Mouse (Mus musculus) ES-Bruce4 (cell line): ENCODE measurements around the gene Map3k19. TPM values are rescaled to one million over a fixed set of nuclear protein-coding genes. Genes with fewer than 3 reads are reported as not detected.
A peak's percentile ranks its signal among the peaks of the same experiment; 100 is the strongest.

Experiments used
- H3K27ac ChIP-seq: 2 replicates; pipeline ENCODE4 v1.5.1; 2012; ENCODE audit warnings: low read length, inconsistent platforms; ENCODE audit not compliant: insufficient read depth
- H3K27me3 ChIP-seq: 2 replicates; pipeline ENCODE4 v1.6.1; 2012; ENCODE audit warnings: mild to moderate bottlenecking, low read length, inconsistent platforms; ENCODE audit not compliant: control insufficient read depth, poor library complexity, insufficient read depth, severe bottlenecking
- H3K36me3 ChIP-seq: 2 replicates; pipeline ENCODE4 v1.6.1; 2012; ENCODE audit warnings: inconsistent platforms, mild to moderate bottlenecking, low read length, moderate library complexity; ENCODE audit not compliant: control insufficient read depth, poor library complexity, insufficient read depth, severe bottlenecking
- H3K4me1 ChIP-seq: one replicate; pipeline ENCODE4 v1.8.1; 2011; ENCODE audit warnings: low read length; ENCODE audit not compliant: control insufficient read depth, insufficient read depth
- H3K4me3 ChIP-seq: 2 replicates; pipeline ENCODE4 v1.5.1; 2011; ENCODE audit warnings: low read depth, mild to moderate bottlenecking, low read length
- H3K9ac ChIP-seq: 2 replicates; pipeline ENCODE4 v1.6.1; 2012; ENCODE audit warnings: low read depth, mild to moderate bottlenecking, inconsistent platforms; ENCODE audit not compliant: poor library complexity, severe bottlenecking
- H3K9me3 ChIP-seq: replicated peaks from 2 replicates; pipeline ENCODE4 v1.6.1; 2012; ENCODE audit warnings: mild to moderate bottlenecking, low read length, inconsistent platforms; ENCODE audit not compliant: control insufficient read depth, poor library complexity, insufficient read depth, severe bottlenecking
- CTCF ChIP-seq: IDR thresholded peaks from one replicate; pipeline ENCODE4 v1.8.1; 2011; ENCODE audit warnings: low read depth, low read length
- EP300 ChIP-seq: IDR thresholded peaks from 2 replicates; pipeline ENCODE4 v1.6.1; 2011; ENCODE audit warnings: low read depth, low read length; ENCODE audit not compliant: insufficient read depth
- POLR2A ChIP-seq: IDR thresholded peaks from one replicate; pipeline ENCODE4 v1.8.1; 2011; ENCODE audit warnings: low read length; ENCODE audit not compliant: insufficient read depth
- polyA plus RNA-seq: library from polyadenylated mRNA; stranded (reverse); fragments of >200 nt; gene quantifications from 2 replicates; pipeline ENCODE4 v1.2.4, GENCODE M21; 2011; ENCODE audit warnings: low read depth; ENCODE audit not compliant: missing spikeins, insufficient read depth, insufficient read length

Gene Map3k19
- polyA plus RNA-seq, 1 experiment: not detected

GRCm38 (mm10) chr1:127780142-127780541 lies 74.7 kb downstream of the Map3k19 start:
- H3K4me3 ChIP-seq: no peak overlapping the region
- no peak overlapping the region for H3K27ac ChIP-seq
- TF ChIP-seq CTCF (no peak), EP300 (no peak), POLR2A (no peak)
- peaks cover 15% of the 10 kb centered on the region for H3K36me3 ChIP-seq
- H3K9ac ChIP-seq: no peak overlapping the region
- H3K27me3 ChIP-seq: no peaks in the 10 kb centered on the region
- no peaks in the 10 kb centered on the region for H3K9me3 ChIP-seq
- peaks cover 2% of the 10 kb centered on the region for H3K4me1 ChIP-seq

- H3K4me3 ChIP-seq: no peak overlapping the region
- H3K9ac ChIP-seq: no peak overlapping the region
- H3K27me3 ChIP-seq: no peaks in the 10 kb centered on the region
- H3K27ac ChIP-seq: no peak overlapping the region
- H3K4me1 ChIP-seq: peaks cover 2% of the 10 kb centered on the region
- H3K9me3 ChIP-seq: no peaks in the 10 kb centered on the region
- H3K36me3 ChIP-seq: peaks cover 15% of the 10 kb centered on the region
- TF ChIP-seq EP300: no peak
- TF ChIP-seq CTCF: no peak
- no peak for TF ChIP-seq POLR2A
Observed at GRCm38 (mm10) chr1:127778611-127779010, 76.2 kb downstream of the Map3k19 start.

GRCm38 (mm10) chr1:127776246-127776645 lies 78.6 kb downstream of the Map3k19 start:
- TF ChIP-seq EP300 (no peak), CTCF (no peak), POLR2A (no peak)
- Histone ChIP-seq H3K9ac (no peak overlapping the region; the same call in 1 of the 2 replicates), H3K9me3 (no peaks in the 10 kb centered on the region), H3K27me3 (no peaks in the 10 kb centered on the region), H3K4me3 (no peak overlapping the region), H3K36me3 (peaks cover 17% of the 10 kb centered on the region), H3K27ac (no peak overlapping the region; the same call in 1 of the 2 replicates), H3K4me1 (peaks cover 2% of the 10 kb centered on the region)

- peak overlapping the region; percentile 97 for H3K4me3 ChIP-seq
- H3K36me3 ChIP-seq: peaks cover 14% of the 10 kb centered on the region
- H3K27me3 ChIP-seq: no peaks in the 10 kb centered on the region
- no peaks in the 10 kb centered on the region for H3K9me3 ChIP-seq
- peak overlapping the region; percentile 99 for H3K9ac ChIP-seq
- TF ChIP-seq POLR2A (no peak), CTCF (no peak), EP300 (no peak)
- no peak overlapping the region for H3K27ac ChIP-seq
- peaks cover 2% of the 10 kb centered on the region for H3K4me1 ChIP-seq
Observed at GRCm38 (mm10) chr1:127775206-127775720, 79.6 kb downstream of the Map3k19 start.

GRCm38 (mm10) chr1:127774501-127774880 lies 80.3 kb downstream of the Map3k19 start:
- Histone ChIP-seq H3K4me3 (peak overlapping the region; percentile 97), H3K9me3 (no peaks in the 10 kb centered on the region), H3K27me3 (no peaks in the 10 kb centered on the region), H3K27ac (peak overlapping the region; percentile 17; the same call in 1 of the 2 replicates), H3K9ac (peak overlapping the region; percentile 99), H3K4me1 (peaks cover 2% of the 10 kb centered on the region), H3K36me3 (peaks cover 11% of the 10 kb centered on the region)
- no peak for TF ChIP-seq EP300
- TF ChIP-seq CTCF: no peak
- TF ChIP-seq POLR2A: no peak

GRCm38 (mm10) chr1:127773803-127774500 lies 80.9 kb downstream of the Map3k19 start, which contains the start of gene Ccnt2:
Ccnt2 (plus strand) TSS chr1:127774164.
- peak within 1 kb of the TSS; percentile 100 for H3K4me3 ChIP-seq
- H3K9ac ChIP-seq: peak within 1 kb of the TSS; percentile 99
- TF ChIP-seq CTCF (no peak), POLR2A (peak; percentile 65)
- H3K9me3 ChIP-seq: no peaks in the 10 kb centered on the region
- peak within 1 kb of the TSS; percentile 63 for H3K27ac ChIP-seq
- H3K4me1 ChIP-seq: peaks cover 2% of the 10 kb centered on the region
- H3K27me3 ChIP-seq: no peaks in the 10 kb centered on the region
- peaks cover 6% of the 10 kb centered on the region; the same call in 1 of the 2 replicates for H3K36me3 ChIP-seq
